26 mouse cellular contexts compared by ENCODE assay signal in genomic region chr14:22918931-22919330, GRCm38 (mm10).
"Had no signal": no experiment of that assay in that cellular context is flagged by ENCODE, and none has a peak within 500 bp of the region (broad histone marks: within the 10 kb centered on the region; RNA-seq: fewer than 3 reads in every experiment).

No protein-coding gene starts in this region.

- H3K9me3 ChIP-seq: heart, embryonic 13.5 days; heart, embryonic 15.5 days; hindbrain, embryonic 10.5 days; hindbrain, embryonic 12.5 days; intestine, embryonic 15.5 days; limb, embryonic 10.5 days; limb, embryonic 12.5 days; liver, embryonic 13.5 days; liver, embryonic 15.5 days had no signal

- H3K27ac ChIP-seq: heart, adult 2 months; heart, embryonic 13.5 days; heart, embryonic 15.5 days; hindbrain, embryonic 10.5 days; hindbrain, embryonic 12.5 days; hindbrain, embryonic 14.5 days; intestine, embryonic 15.5 days; layer of hippocampus, adult 2 months; left cerebral cortex, adult 2 months; limb, embryonic 10.5 days; limb, embryonic 12.5 days; liver, embryonic 13.5 days; liver, embryonic 15.5 days had no signal

- ATAC-seq: hindbrain, embryonic 16.5 days; inflammation-experienced regulatory T-cells, adult 6 months; intestine, embryonic 15.5 days; intestine, postnatal 0 days had no signal

- H3K4me1 ChIP-seq: heart, embryonic 13.5 days; heart, embryonic 15.5 days; liver, embryonic 13.5 days; liver, embryonic 15.5 days had no signal

- H3K36me3 ChIP-seq: heart, embryonic 13.5 days; heart, embryonic 15.5 days; hindbrain, embryonic 10.5 days; hindbrain, embryonic 12.5 days; intestine, embryonic 15.5 days; limb, embryonic 10.5 days; limb, embryonic 12.5 days; liver, embryonic 13.5 days; liver, embryonic 15.5 days had no signal

- H3K9ac ChIP-seq: heart, embryonic 13.5 days; heart, embryonic 15.5 days; hindbrain, embryonic 12.5 days; hindbrain, embryonic 14.5 days; intestine, embryonic 15.5 days; limb, embryonic 12.5 days; liver, embryonic 13.5 days; liver, embryonic 15.5 days had no signal

- H3K4me2 ChIP-seq: heart, embryonic 11.5 days; heart, embryonic 13.5 days; heart, embryonic 15.5 days; hindbrain, embryonic 12.5 days; hindbrain, embryonic 14.5 days; intestine, embryonic 15.5 days; limb, embryonic 12.5 days; liver, embryonic 11.5 days; liver, embryonic 13.5 days; liver, embryonic 15.5 days had no signal

- H3K4me3 ChIP-seq: heart, adult 2 months; heart, embryonic 13.5 days; heart, embryonic 15.5 days; hindbrain, embryonic 10.5 days; hindbrain, embryonic 12.5 days; intestine, embryonic 15.5 days; layer of hippocampus, adult 2 months; left cerebral cortex, adult 2 months; limb, embryonic 10.5 days; limb, embryonic 12.5 days; liver, embryonic 13.5 days; liver, embryonic 15.5 days had no signal

- H3K27me3 ChIP-seq: heart, embryonic 13.5 days; heart, embryonic 15.5 days; hindbrain, embryonic 12.5 days; intestine, embryonic 15.5 days; limb, embryonic 12.5 days; liver, embryonic 13.5 days had no signal

- DNase-seq: gastrocnemius, postnatal 25 days; heart, adult 2 months; heart, postnatal 4 days; kidney, adult 18-20 months; kidney, adult 8-10 months; kidney, postnatal 10 days; kidney, postnatal 25 days; kidney, postnatal 4 days; liver; liver, embryonic 13.5 days had no signal
